In genomic region chr7:110122565-110123422, GRCm38 (mm10) we compare ENCODE assay signal across 8 mouse cellular contexts. TPM values are rescaled to one million over a fixed set of nuclear protein-coding genes. Genes with fewer than 3 reads are reported as not detected.
DNase-seq lines count a peak whose midpoint lies in the region; ATAC-seq and TF ChIP-seq lines count a peak whose summit lies in the region.

No protein-coding gene starts in this region.

- peaks cover 12% of the 10 kb centered on the region for H3K36me3 ChIP-seq in embryonic facial prominence, embryonic 12.5 days
- peaks cover 11% of the 10 kb centered on the region for H3K36me3 ChIP-seq in heart, adult 2 months (ENCODE audit: control insufficient read depth, insufficient read depth, low read length)
- no peaks in the 10 kb centered on the region for H3K36me3 ChIP-seq in kidney, adult 2 months (ENCODE audit: control insufficient read depth, insufficient read depth, low read length)
- peaks cover 12% of the 10 kb centered on the region for H3K36me3 ChIP-seq in limb, embryonic 14.5 days (ENCODE audit: control insufficient read depth, insufficient read depth, low read length)
- no peaks in the 10 kb centered on the region for H3K36me3 ChIP-seq in midbrain, embryonic 15.5 days (replicated peaks)
- peaks cover 2% of the 10 kb centered on the region; the same call in 1 of the 2 replicates for H3K36me3 ChIP-seq in stomach, embryonic 16.5 days (ENCODE audit: control insufficient read depth, insufficient read depth, low read length)

- WGBS in embryonic facial prominence, embryonic 12.5 days: under 1% methylated on average over 70 of the region's 74 CpGs
- WGBS in heart, adult 2 months: under 1% methylated on average over 74 of the region's 74 CpGs
- WGBS in kidney, adult 2 months: under 1% methylated on average over 74 of the region's 74 CpGs
- under 1% methylated on average over 47 of the region's 74 CpGs for WGBS in limb, embryonic 14.5 days
- under 1% methylated on average over 72 of the region's 74 CpGs for WGBS in midbrain, embryonic 15.5 days
- WGBS in stomach, embryonic 16.5 days: under 1% methylated on average over 73 of the region's 74 CpGs

- H3K9ac ChIP-seq in embryonic facial prominence, embryonic 12.5 days: peak overlapping the region; percentile 95
- peak overlapping the region; percentile 100 for H3K9ac ChIP-seq in heart, adult 2 months (ENCODE audit: low read depth, low read length)
- H3K9ac ChIP-seq in limb, embryonic 14.5 days (ENCODE audit: low read depth, low read length, severe bottlenecking): peak overlapping the region; percentile 83
- H3K9ac ChIP-seq in midbrain, embryonic 15.5 days: peak overlapping the region; percentile 51
- H3K9ac ChIP-seq in stomach, embryonic 16.5 days (ENCODE audit: low read length): peak overlapping the region; percentile 91

- peak; percentile 71 for TF ChIP-seq POLR2A in heart, adult 2 months (IDR thresholded peaks at IDR 0.05; ENCODE audit: insufficient read depth, low read depth, low read length)
- TF ChIP-seq POLR2A in kidney, adult 2 months (IDR thresholded peaks at IDR 0.05; ENCODE audit: low read depth, low read length): no peak
- TF ChIP-seq POLR2A in limb, embryonic 14.5 days (IDR thresholded peaks at IDR 0.05; ENCODE audit: borderline replicate concordance, extremely low read depth, insufficient read depth, insufficient read length): no peak

- H3K4me1 ChIP-seq in embryonic facial prominence, embryonic 12.5 days: peaks cover 10% of the 10 kb centered on the region; the same call in 1 of the 2 replicates
- H3K4me1 ChIP-seq in heart, adult 2 months (ENCODE audit: control insufficient read depth, insufficient read depth, low read length): peaks cover 15% of the 10 kb centered on the region
- peaks cover 6% of the 10 kb centered on the region; the same call in 1 of the 2 replicates for H3K4me1 ChIP-seq in kidney, adult 2 months (ENCODE audit: control insufficient read depth, insufficient read depth, low read length)
- peaks cover 7% of the 10 kb centered on the region for H3K4me1 ChIP-seq in limb, embryonic 14.5 days (ENCODE audit: control insufficient read depth, insufficient read depth, low read length)
- H3K4me1 ChIP-seq in midbrain, embryonic 15.5 days: peaks cover 10% of the 10 kb centered on the region
- peaks cover 17% of the 10 kb centered on the region; the same call in 1 of the 2 replicates for H3K4me1 ChIP-seq in stomach, embryonic 16.5 days (ENCODE audit: control insufficient read depth, insufficient read depth, low read length)

- 0 out of 2 replicates have a peak, but pooled peaks have one; percentile 1 for TF ChIP-seq CTCF in heart, adult 2 months (IDR thresholded peaks at IDR 0.05)
- no peak for TF ChIP-seq CTCF in kidney, adult 2 months (conservative IDR thresholded peaks at IDR 0.05; ENCODE audit: insufficient read depth, insufficient read length, low read depth, low read length)

- intact Hi-C loops in heart, adult 2 months (cut with DNase I): loop anchor here (2.0 to 5.0 kb wide), 2 partner anchors 100 to 145 kb away; no protein-coding TSS in a partner anchor

- ATAC-seq in embryonic facial prominence, embryonic 12.5 days (ENCODE audit: insufficient number of reproducible peaks, insufficient read depth, low FRiP score, low TSS enrichment): no peak
- peak; percentile 17; the same call in 1 of the 2 replicates for ATAC-seq in limb, embryonic 14.5 days (ENCODE audit: low FRiP score, low read depth)
- peak; percentile 28 for ATAC-seq in midbrain, embryonic 15.5 days (replicated peaks)
- ATAC-seq in stomach, embryonic 16.5 days (ENCODE audit: insufficient read depth, low FRiP score): no peak

- H3K27me3 ChIP-seq in embryonic facial prominence, embryonic 12.5 days: no peaks in the 10 kb centered on the region
- H3K27me3 ChIP-seq in heart, adult 2 months (ENCODE audit: control insufficient read depth, insufficient read depth, low read length): no peaks in the 10 kb centered on the region
- no peaks in the 10 kb centered on the region for H3K27me3 ChIP-seq in kidney, adult 2 months (replicated peaks; ENCODE audit: control insufficient read depth, insufficient read depth, low read length)
- no peaks in the 10 kb centered on the region for H3K27me3 ChIP-seq in limb, embryonic 14.5 days (ENCODE audit: control insufficient read depth, insufficient read depth, low read length)
- no peaks in the 10 kb centered on the region for H3K27me3 ChIP-seq in midbrain, embryonic 15.5 days (replicated peaks)
- no peaks in the 10 kb centered on the region for H3K27me3 ChIP-seq in stomach, embryonic 16.5 days (ENCODE audit: control insufficient read depth, insufficient read depth, low read length)

- peak overlapping the region; percentile 96 for H3K27ac ChIP-seq in embryonic facial prominence, embryonic 12.5 days
- peak overlapping the region; percentile 84 for H3K27ac ChIP-seq in heart, adult 2 months
- H3K27ac ChIP-seq in kidney, adult 2 months (ENCODE audit: insufficient read depth, low read depth, low read length): peak overlapping the region; percentile 89
- H3K27ac ChIP-seq in limb, embryonic 14.5 days (replicated peaks; ENCODE audit: low read depth, low read length): peak overlapping the region; percentile 89
- peak overlapping the region; percentile 77 for H3K27ac ChIP-seq in midbrain, embryonic 15.5 days
- peak overlapping the region; percentile 92 for H3K27ac ChIP-seq in stomach, embryonic 16.5 days (ENCODE audit: low read length)

- no peaks in the 10 kb centered on the region for H3K79me2 ChIP-seq in heart, adult 2 months (replicated peaks; ENCODE audit: control insufficient read depth, insufficient read depth, low read length)

- H3K9me3 ChIP-seq in embryonic facial prominence, embryonic 12.5 days: no peaks in the 10 kb centered on the region
- no peaks in the 10 kb centered on the region for H3K9me3 ChIP-seq in limb, embryonic 14.5 days (ENCODE audit: control insufficient read depth, low read length)
- H3K9me3 ChIP-seq in midbrain, embryonic 15.5 days: no peaks in the 10 kb centered on the region
- H3K9me3 ChIP-seq in stomach, embryonic 16.5 days (replicated peaks; ENCODE audit: control insufficient read depth, low read length): no peaks in the 10 kb centered on the region

- DNase-seq in A20 (ENCODE audit: low read depth, low spot score): peak; percentile 62
- DNase-seq in adrenal gland, postnatal 10 days: peak; percentile 83
- DNase-seq in heart, adult 2 months: peak; percentile 79 to 83
- peak; percentile 88 for DNase-seq in kidney, adult 2 months
- DNase-seq in limb, embryonic 14.5 days (ENCODE audit: low spot score): peak; percentile 69

- peak overlapping the region; percentile 59 for H3K4me2 ChIP-seq in embryonic facial prominence, embryonic 12.5 days (replicated peaks)
- peak overlapping the region; percentile 61 for H3K4me2 ChIP-seq in limb, embryonic 14.5 days (replicated peaks; ENCODE audit: low read depth, low read length, severe bottlenecking)
- H3K4me2 ChIP-seq in midbrain, embryonic 15.5 days: peak overlapping the region; percentile 64
- H3K4me2 ChIP-seq in stomach, embryonic 16.5 days (ENCODE audit: low read depth, low read length): peak overlapping the region; percentile 60

- peak overlapping the region; percentile 98 for H3K4me3 ChIP-seq in embryonic facial prominence, embryonic 12.5 days
- H3K4me3 ChIP-seq in heart, adult 2 months: peak overlapping the region; percentile 84
- H3K4me3 ChIP-seq in kidney, adult 2 months (ENCODE audit: insufficient read depth, low read depth, low read length): peak overlapping the region; percentile 68
- peak overlapping the region; percentile 94 for H3K4me3 ChIP-seq in limb, embryonic 14.5 days (replicated peaks; ENCODE audit: low read length)
- peak overlapping the region; percentile 75 for H3K4me3 ChIP-seq in midbrain, embryonic 15.5 days
- H3K4me3 ChIP-seq in stomach, embryonic 16.5 days (replicated peaks; ENCODE audit: low read length): peak overlapping the region; percentile 82

- no peak; the same call in 1 of the 2 replicates for TF ChIP-seq EP300 in heart, adult 2 months (IDR thresholded peaks at IDR 0.05; ENCODE audit: insufficient read depth, low read depth, low read length)

RNA-seq across cellular contexts. Expression of gene Wee1, which starts 0.9 kb away (rescaled TPM):
- 10 to 100 TPM; 15.2 to 16.1 TPM for total RNA-seq in adrenal gland, postnatal 10 days (2021)
- 41.9 and 42.4 TPM in 2 replicates for polyA plus RNA-seq in embryonic facial prominence, embryonic 12.5 days (2016; fragmentation: Nextera tagmentation; extraction: Ambion mirVana)
- total RNA-seq in heart, adult 2 months (2021): 1 to 10 TPM; 8.3 to 8.6 TPM
- 2.7 and 4.5 TPM in 2 replicates for polyA plus RNA-seq in heart, adult 2 months (2012; rRNA removed)
- polyA plus RNA-seq in kidney, adult 2 months (2012; rRNA removed): 4.0 and 4.4 TPM in 2 replicates
- 29.1 and 29.8 TPM in 2 replicates for polyA plus RNA-seq in limb, embryonic 14.5 days (2012; rRNA removed)
- polyA plus RNA-seq in limb, embryonic 14.5 days (2014; fragmentation: Nextera tagmentation; extraction: Ambion mirVana): 28.1 and 28.8 TPM in 2 replicates
- 5.1 and 5.8 TPM in 2 replicates for polyA plus RNA-seq in midbrain, embryonic 15.5 days (2015; fragmentation: Nextera tagmentation; extraction: Ambion mirVana)
- 17.9 and 18.9 TPM in 2 replicates for polyA plus RNA-seq in stomach, embryonic 16.5 days (2015; fragmentation: Nextera tagmentation; extraction: Ambion mirVana)

Comparison
In these comparisons a context has a peak if more than half of its experiments do, and no peak if none do; other contexts are left out.
1. ATAC-seq: peak in limb, embryonic 14.5 days (single experiment) and midbrain, embryonic 15.5 days (single experiment); none in embryonic facial prominence, embryonic 12.5 days (single experiment) and stomach, embryonic 16.5 days (single experiment).
2. Peak in every context shown above with its lines, with median percentiles within 50 percentile points of each other: DNase-seq, H3K27ac ChIP-seq, H3K4me2 ChIP-seq, H3K4me3 ChIP-seq and H3K9ac ChIP-seq.